In the genomic region with DNA sequence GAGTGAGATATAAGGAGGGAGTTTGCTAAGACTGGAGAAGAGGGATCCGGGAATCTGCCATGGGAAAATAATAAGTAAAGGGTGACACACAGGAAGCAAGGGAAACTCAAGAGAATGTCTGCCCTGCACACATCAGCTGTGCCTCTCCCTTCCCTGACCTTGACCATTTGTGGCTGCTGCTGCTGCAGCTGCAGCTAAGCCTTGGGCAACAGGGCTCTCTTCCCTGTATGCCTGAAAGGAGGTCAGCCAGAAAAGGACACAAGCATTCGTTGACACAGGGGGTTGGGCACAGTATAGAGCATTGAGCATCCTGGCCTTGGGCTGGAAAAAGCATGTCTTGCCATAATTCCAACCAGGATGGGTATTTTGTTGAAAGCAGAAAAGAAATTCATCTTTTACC, we compare ENCODE assay signal across 20 mouse cellular contexts.
A peak's percentile ranks its signal among the peaks of the same experiment; 100 is the strongest.
DNase-seq lines count a peak whose midpoint lies in the region; ATAC-seq lines count a peak whose summit lies in the region.
"Had no signal": no experiment of that assay in that cellular context is flagged by ENCODE, and none has a peak within 500 bp of the region (broad histone marks: within the 10 kb centered on the region; RNA-seq: fewer than 3 reads in every experiment).

No protein-coding gene starts in this region.

- H3K4me1 ChIP-seq in heart, embryonic 15.5 days (replicated peaks) = peaks cover 52% of the 10 kb centered on the region

- H3K4me2 ChIP-seq in heart, embryonic 15.5 days = no peak overlapping the region
- H3K4me2 ChIP-seq: forebrain, embryonic 12.5 days; limb, embryonic 12.5 days had no signal

- H3K9ac ChIP-seq in heart, embryonic 15.5 days = no peak overlapping the region
- H3K9ac ChIP-seq: forebrain, embryonic 12.5 days; limb, embryonic 12.5 days; liver, embryonic 14.5 days had no signal

- H3K36me3 ChIP-seq in heart, embryonic 15.5 days = no peaks in the 10 kb centered on the region
- H3K36me3 ChIP-seq: forebrain, embryonic 12.5 days; limb, embryonic 12.5 days had no signal

- no peak for ATAC-seq in heart, embryonic 15.5 days (replicated peaks; ENCODE audit: insufficient number of reproducible peaks, insufficient read depth, low FRiP score, low read depth)
- ATAC-seq: lung, postnatal 0 days had no signal

- H3K27me3 ChIP-seq in heart, embryonic 15.5 days = no peaks in the 10 kb centered on the region
- H3K27me3 ChIP-seq: forebrain, embryonic 12.5 days; limb, embryonic 12.5 days had no signal

- peak overlapping the region; percentile 8; the same call in 1 of the 2 replicates for H3K27ac ChIP-seq in heart, embryonic 15.5 days
- H3K27ac ChIP-seq: forebrain, embryonic 12.5 days; limb, embryonic 12.5 days; liver, embryonic 14.5 days; stomach, postnatal 0 days had no signal

- no peaks in the 10 kb centered on the region for H3K9me3 ChIP-seq in heart, embryonic 15.5 days (replicated peaks)
- H3K9me3 ChIP-seq: forebrain, embryonic 12.5 days; limb, embryonic 12.5 days had no signal

- WGBS in heart, embryonic 15.5 days = 49% methylated on average over 2 of the region's 2 CpGs

- peak; percentile 21 for DNase-seq in cerebellum, adult 9-10 months
- DNase-seq in cerebellum, adult 11 months = no peak
- no peak for DNase-seq in heart, adult 9 months (ENCODE audit: low spot score in 2 of 2)
- DNase-seq in ovary, adult 18-20 months (ENCODE audit: low spot score) = peak; percentile 76
- no peak for DNase-seq in ovary, postnatal 14 days (ENCODE audit: low spot score)
- DNase-seq in left cerebral cortex, adult 9 months (ENCODE audit: low spot score in 2 of 2) = no peak
- DNase-seq: cerebellum, adult 11-12 months; cerebellum, postnatal 36 days; gastrocnemius, postnatal 14 days; kidney, adult 2 months; kidney, postnatal 25 days; layer of hippocampus, adult 9-11 months; midbrain, embryonic 14.5 days; thymus, postnatal 36 days had no signal

- H3K4me3 ChIP-seq in heart, embryonic 15.5 days = no peak overlapping the region
- H3K4me3 ChIP-seq: forebrain, embryonic 12.5 days; limb, embryonic 12.5 days had no signal

Comparison
In these comparisons a context has a peak if more than half of its experiments do, and no peak if none do; other contexts are left out.
1. DNase-seq: peak in cerebellum, adult 9-10 months (single experiment) and ovary, adult 18-20 months (single experiment); none in cerebellum, adult 11 months (single experiment), heart, adult 9 months (0 of 2), ovary, postnatal 14 days (single experiment) and left cerebral cortex, adult 9 months (0 of 2).